Mouse (Mus musculus) lung, embryonic 15.5 days (tissue): ENCODE measurements at regions not wholly inside any gene's neighbourhood (a gene's known extent, or its start where the extent isn't known, plus 50 kb on each side); places are given as distances from the start of the nearest gene placed in this dataset.

Source experiments
- ATAC-seq: fragments of 200-750 bp; cut with Nextera tagmentation; 2 replicates; pipeline ENCODE4 v1.8.0; 2017; ENCODE audit warnings: moderate number of reproducible peaks, borderline replicate concordance; ENCODE audit not compliant: low FRiP score, low TSS enrichment; ENCODE audit errors: extremely low read depth
- H3K27ac ChIP-seq: fragments of 300-500 bp; sonication (generic); 2 replicates; pipeline ENCODE4 v1.5.1; 2015; ENCODE audit warnings: moderate library complexity, mild to moderate bottlenecking, inconsistent platforms
- H3K27me3 ChIP-seq: fragments of 300-500 bp; sonication (generic); 2 replicates; pipeline ENCODE4 v1.6.1; 2015; ENCODE audit warnings: inconsistent platforms
- H3K36me3 ChIP-seq: fragments of 300-500 bp; sonication (generic); 2 replicates; pipeline ENCODE4 v1.6.1; 2015; ENCODE audit warnings: inconsistent platforms
- H3K4me1 ChIP-seq: fragments of 300-500 bp; sonication (generic); 2 replicates; pipeline ENCODE4 v1.6.1; 2015; ENCODE audit warnings: inconsistent platforms
- H3K4me2 ChIP-seq: fragments of 300-500 bp; sonication (generic); 2 replicates; pipeline ENCODE4 v1.6.1; 2015; ENCODE audit warnings: inconsistent platforms, mild to moderate bottlenecking, moderate library complexity
- H3K4me3 ChIP-seq: fragments of 300-500 bp; sonication (generic); 2 replicates; pipeline ENCODE4 v1.5.1; 2015; ENCODE audit warnings: mild to moderate bottlenecking, inconsistent platforms
- H3K9ac ChIP-seq: fragments of 300-500 bp; sonication (generic); 2 replicates; pipeline ENCODE4 v1.6.1; 2015; ENCODE audit warnings: inconsistent platforms
- H3K9me3 ChIP-seq: fragments of 300-500 bp; sonication (generic); 2 replicates; pipeline ENCODE4 v1.6.1; 2016; ENCODE audit warnings: inconsistent platforms
- WGBS: fragments of 180-500 bp; shearing (Covaris S2); methylation state at CpG from one replicate; pipeline ENCODE4 v1.1.7; 2015; 5-methylcytosine and 5-hydroxymethylcytosine counted together

DNA sequence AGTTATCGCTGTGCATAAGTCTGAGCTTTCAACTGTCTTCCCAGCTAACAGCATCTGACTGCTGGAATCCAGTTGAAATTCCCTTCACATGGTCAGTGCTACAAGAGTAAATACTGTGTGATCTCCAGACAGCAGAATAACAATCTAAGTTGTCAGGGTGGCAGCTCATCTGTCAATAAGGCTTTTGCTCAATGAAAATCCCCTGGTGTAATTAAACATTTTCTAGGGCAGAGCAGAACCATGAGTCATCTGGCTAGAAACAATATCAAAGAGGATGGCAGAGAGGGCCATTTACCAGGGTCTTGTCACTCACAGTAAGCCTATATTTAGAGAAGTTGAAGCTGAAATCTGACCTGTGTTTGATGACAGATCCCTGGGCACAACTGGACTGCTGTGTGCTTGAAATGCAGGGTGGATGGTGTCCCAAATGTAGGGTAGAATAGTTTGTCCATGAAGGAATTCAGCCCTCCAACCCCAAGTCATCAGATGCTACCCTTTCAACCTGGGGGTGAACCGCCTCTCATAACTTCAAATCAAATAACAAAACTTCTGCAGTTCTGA, 675.8 kb upstream of the Acvr2a start:
- Histone ChIP-seq H3K4me3 (no peak overlapping the region), H3K27ac (no peak overlapping the region), H3K36me3 (no peaks in the 10 kb centered on the region), H3K9me3 (no peaks in the 10 kb centered on the region), H3K4me1 (no peaks in the 10 kb centered on the region), H3K9ac (no peak overlapping the region), H3K4me2 (no peak overlapping the region), H3K27me3 (no peaks in the 10 kb centered on the region)
- no peak for ATAC-seq
- WGBS = 79% methylated on average over 2 of the region's 2 CpGs

DNA sequence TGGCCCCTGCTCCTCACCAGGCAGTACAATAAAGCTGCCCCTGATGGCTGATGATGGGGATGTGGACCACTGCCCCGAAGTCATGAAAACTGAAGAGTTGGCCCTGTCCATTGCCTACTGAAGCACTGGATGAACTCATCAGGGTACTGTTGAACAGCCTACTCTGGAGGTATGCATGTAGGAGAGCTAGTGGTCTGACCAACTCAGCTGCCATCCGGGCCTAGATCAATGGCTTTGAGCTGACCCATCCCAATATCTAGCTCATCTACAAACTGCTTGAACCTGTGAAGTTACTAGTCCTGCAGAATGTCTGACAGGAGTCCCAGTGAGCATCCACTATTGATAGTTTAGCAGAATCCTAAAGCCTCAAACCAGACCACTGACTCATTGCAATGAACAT, 672.6 kb upstream of the Acvr2a start:
- Histone ChIP-seq H3K9ac (no peak overlapping the region), H3K36me3 (no peaks in the 10 kb centered on the region), H3K4me3 (no peak overlapping the region), H3K27me3 (no peaks in the 10 kb centered on the region), H3K4me2 (no peak overlapping the region), H3K27ac (no peak overlapping the region), H3K9me3 (no peaks in the 10 kb centered on the region), H3K4me1 (no peaks in the 10 kb centered on the region)
- no peak for ATAC-seq
- WGBS = 85% methylated on average over 2 of the region's 2 CpGs

DNA sequence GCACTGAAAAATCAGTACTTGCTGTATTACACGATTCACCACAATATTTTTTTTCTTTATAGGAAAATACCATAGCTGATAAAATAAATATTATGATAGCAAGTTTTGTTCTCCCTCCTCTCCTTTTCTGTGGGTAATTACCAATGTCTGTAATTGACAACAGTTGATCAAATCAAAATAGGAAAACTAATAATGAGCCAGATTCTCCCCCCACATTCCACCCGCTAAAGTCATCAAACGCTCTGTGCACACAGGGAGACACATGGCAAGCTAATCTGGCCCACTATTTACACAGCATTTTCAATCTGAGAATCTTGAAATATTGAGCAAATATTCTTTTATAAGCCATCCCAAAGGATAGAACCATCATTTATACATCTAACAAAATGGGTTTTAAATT, 659.2 kb upstream of the Acvr2a start:
- Histone ChIP-seq H3K27me3 (no peaks in the 10 kb centered on the region), H3K27ac (no peak overlapping the region), H3K36me3 (no peaks in the 10 kb centered on the region), H3K9me3 (no peaks in the 10 kb centered on the region), H3K4me2 (no peak overlapping the region), H3K4me1 (no peaks in the 10 kb centered on the region), H3K4me3 (no peak overlapping the region), H3K9ac (no peak overlapping the region)
- no peak for ATAC-seq
- 64% methylated on average over 3 of the region's 3 CpGs for WGBS

DNA sequence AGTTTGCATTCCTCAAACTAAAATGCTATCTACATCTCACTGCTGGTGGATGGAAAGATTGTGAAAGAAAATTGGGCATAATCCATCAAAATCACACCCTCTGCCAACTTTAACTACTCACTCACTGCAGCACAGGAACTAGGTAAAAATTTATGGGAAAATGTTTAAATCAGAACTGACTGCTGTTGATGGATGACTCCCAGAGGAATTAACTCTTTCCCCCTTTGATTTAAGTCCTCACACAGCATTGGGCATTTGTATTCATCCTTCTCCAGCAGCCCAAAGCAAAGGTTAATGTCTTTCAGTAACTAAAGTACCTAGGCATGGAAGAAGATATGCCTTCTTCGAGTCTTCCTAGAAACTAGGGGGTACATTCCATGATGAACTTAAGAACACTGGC, 641.3 kb upstream of the Acvr2a start:
- Histone ChIP-seq H3K4me3 (no peak overlapping the region), H3K9ac (no peak overlapping the region), H3K4me1 (no peaks in the 10 kb centered on the region), H3K27me3 (no peaks in the 10 kb centered on the region), H3K4me2 (no peak overlapping the region), H3K9me3 (no peaks in the 10 kb centered on the region), H3K27ac (no peak overlapping the region), H3K36me3 (no peaks in the 10 kb centered on the region)
- ATAC-seq = no peak
- 45% methylated on average over 1 of the region's 1 CpGs for WGBS

DNA sequence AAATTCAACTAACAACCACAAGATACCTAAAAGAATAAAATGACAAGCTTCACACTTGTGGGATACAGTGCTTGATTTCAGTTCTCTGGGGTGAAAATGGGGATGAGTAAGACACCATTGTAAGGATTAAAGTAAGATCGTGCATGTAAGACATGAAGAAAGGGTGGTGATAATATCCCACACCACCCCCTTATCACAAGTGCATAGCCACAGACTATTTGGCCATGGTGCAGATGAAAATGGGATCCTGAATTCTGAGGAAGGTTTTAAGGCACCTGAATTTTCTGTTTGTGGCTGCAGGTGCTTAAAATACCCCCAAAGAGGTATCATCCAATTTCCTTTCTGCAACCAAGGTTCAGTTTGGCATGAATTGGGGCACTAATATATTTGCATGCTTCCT, 627.7 kb upstream of the Acvr2a start:
- WGBS = 88% methylated on average over 1 of the region's 1 CpGs
- no peak for ATAC-seq
- H3K36me3 ChIP-seq = no peaks in the 10 kb centered on the region
- H3K4me2 ChIP-seq = no peak overlapping the region
- no peak overlapping the region for H3K27ac ChIP-seq
- H3K4me1 ChIP-seq = no peaks in the 10 kb centered on the region
- H3K27me3 ChIP-seq = no peaks in the 10 kb centered on the region
- H3K9me3 ChIP-seq = no peaks in the 10 kb centered on the region
- H3K9ac ChIP-seq = no peak overlapping the region
- no peak overlapping the region for H3K4me3 ChIP-seq

DNA sequence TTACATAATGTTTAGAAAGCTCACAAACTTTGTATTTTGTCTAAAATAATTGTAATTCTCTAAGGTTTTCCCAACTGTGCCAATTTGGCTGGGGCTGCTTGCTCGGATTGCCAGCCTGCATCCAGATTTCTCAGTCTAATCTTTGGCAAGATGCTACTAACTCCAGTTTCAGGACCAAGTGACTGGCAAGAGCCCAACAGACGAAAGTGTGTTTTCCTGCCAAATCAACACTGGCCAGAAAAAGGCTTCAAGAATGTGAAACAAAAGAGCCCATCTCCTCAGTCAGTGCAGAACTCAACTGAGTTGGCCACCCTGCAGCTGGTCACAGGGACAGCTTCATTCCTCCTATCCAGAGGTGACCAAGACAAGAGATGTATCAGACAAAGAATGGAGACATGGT, 627.3 kb upstream of the Acvr2a start:
- Histone ChIP-seq H3K9me3 (no peaks in the 10 kb centered on the region), H3K4me2 (no peak overlapping the region), H3K36me3 (no peaks in the 10 kb centered on the region), H3K27ac (no peak overlapping the region), H3K9ac (no peak overlapping the region), H3K4me3 (no peak overlapping the region), H3K4me1 (no peaks in the 10 kb centered on the region), H3K27me3 (no peaks in the 10 kb centered on the region)
- 37% methylated on average over 2 of the region's 2 CpGs for WGBS
- no peak for ATAC-seq

DNA sequence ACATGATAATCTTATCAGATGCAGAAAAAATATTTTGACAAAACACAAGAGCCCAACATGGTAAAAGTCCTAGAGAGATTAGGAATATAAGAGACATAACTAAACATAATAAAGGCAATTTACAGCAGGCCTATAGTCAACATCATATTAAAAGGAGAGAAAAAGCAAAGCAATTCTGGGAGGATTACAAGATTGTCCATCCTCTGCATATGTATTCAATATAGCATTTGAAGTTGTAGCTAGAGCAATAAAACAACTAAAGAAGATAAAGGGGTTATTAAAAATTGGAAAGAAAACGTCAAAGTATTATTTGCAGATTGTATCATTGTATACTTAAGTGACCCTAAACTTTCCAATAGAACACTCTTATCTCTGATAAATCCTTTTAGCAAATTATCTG, 602.1 kb upstream of the Acvr2a start:
- no peak overlapping the region for H3K4me3 ChIP-seq
- H3K36me3 ChIP-seq = no peaks in the 10 kb centered on the region
- no peak overlapping the region for H3K4me2 ChIP-seq
- no peak for ATAC-seq
- no peaks in the 10 kb centered on the region for H3K4me1 ChIP-seq
- no peaks in the 10 kb centered on the region for H3K27me3 ChIP-seq
- H3K9ac ChIP-seq = no peak overlapping the region
- 52% methylated on average over 1 of the region's 1 CpGs for WGBS
- no peaks in the 10 kb centered on the region for H3K9me3 ChIP-seq
- H3K27ac ChIP-seq = no peak overlapping the region

DNA sequence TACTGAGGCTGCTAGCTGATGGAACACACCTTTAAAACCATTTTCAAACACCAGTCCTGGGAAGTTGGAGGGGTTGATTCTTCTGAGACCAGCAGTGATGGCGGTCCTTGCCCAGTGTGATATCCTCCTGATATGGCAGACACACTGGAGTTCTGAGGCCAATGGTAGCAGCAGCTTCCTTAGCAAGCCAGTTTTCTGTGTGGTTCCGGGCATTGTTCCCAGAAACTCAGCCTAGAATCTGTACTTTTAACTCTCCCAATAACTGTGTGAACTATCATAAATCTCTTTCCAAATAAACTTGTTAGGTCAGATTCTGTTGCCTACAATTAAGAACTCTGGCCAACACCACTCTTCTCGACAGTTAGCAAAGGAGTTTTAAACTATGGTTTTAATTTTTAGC, 593.1 kb upstream of the Acvr2a start:
- Histone ChIP-seq H3K36me3 (no peaks in the 10 kb centered on the region), H3K9me3 (no peaks in the 10 kb centered on the region), H3K27me3 (no peaks in the 10 kb centered on the region), H3K27ac (no peak overlapping the region), H3K4me2 (no peak overlapping the region), H3K4me1 (no peaks in the 10 kb centered on the region), H3K9ac (no peak overlapping the region), H3K4me3 (no peak overlapping the region)
- no peak for ATAC-seq
- 67% methylated on average over 3 of the region's 3 CpGs for WGBS

DNA sequence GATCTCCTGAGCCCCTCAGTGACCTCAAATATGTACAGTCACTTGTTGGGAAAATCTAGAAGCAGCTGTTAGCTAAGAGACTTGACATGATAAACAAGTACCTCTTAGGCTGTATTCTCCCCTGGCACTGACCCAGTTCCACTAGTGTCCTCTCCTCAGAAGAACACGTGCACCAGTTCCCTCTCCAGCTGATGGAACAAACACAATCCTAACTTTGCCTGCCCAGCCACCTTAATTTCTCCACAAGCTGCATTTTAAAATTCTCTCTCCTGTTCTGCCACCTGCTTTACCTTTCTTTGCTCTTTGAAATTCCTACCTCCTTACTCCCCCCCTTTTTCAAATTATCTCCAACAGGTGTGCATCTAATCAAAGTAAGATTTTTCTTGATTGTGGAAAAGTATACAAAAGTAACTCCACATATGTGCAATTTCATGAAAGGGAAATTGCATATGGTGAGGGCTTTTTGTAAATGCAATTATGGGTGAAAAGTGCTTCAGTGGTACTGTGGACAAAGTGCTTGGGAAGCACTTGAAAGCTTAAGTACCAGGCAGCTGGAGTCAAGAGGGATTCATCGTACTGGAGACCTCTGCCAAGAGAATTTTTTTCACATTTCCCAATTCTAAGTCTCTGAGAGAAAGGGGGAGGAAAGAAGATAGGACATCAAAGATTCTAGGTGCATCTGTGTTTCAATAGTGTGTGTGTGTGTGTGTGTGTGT, 590.7 kb upstream of the Acvr2a start:
- WGBS = 42% methylated on average over 2 of the region's 2 CpGs
- ATAC-seq = peak; percentile 79; the same call in 1 of the 2 replicates
- no peaks in the 10 kb centered on the region for H3K9me3 ChIP-seq
- no peak overlapping the region for H3K9ac ChIP-seq
- no peaks in the 10 kb centered on the region for H3K36me3 ChIP-seq
- no peak overlapping the region for H3K4me3 ChIP-seq
- no peak overlapping the region for H3K27ac ChIP-seq
- no peaks in the 10 kb centered on the region for H3K27me3 ChIP-seq
- no peaks in the 10 kb centered on the region for H3K4me1 ChIP-seq
- H3K4me2 ChIP-seq = no peak overlapping the region

DNA sequence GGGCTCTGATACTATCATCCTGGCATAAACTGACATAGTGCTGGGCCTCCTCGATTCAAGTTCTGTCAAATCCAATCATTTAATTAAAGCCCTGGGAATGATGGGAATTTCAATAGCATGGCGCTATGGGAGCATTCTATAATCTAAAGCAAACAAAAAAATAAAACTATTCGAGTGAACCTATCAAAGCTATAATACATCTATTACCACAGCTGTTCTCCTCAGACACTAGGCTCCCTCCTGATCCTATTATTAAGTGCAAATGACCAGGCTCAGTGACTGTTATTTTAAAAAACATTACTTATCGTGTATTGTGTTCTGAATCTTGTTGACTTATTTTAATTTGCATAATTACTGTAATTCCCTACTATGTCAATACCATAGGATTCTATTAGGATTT, 563.7 kb upstream of the Acvr2a start:
- Histone ChIP-seq H3K9ac (no peak overlapping the region), H3K27me3 (no peaks in the 10 kb centered on the region), H3K4me3 (no peak overlapping the region), H3K4me2 (no peak overlapping the region), H3K9me3 (no peaks in the 10 kb centered on the region), H3K27ac (no peak overlapping the region), H3K4me1 (no peaks in the 10 kb centered on the region), H3K36me3 (no peaks in the 10 kb centered on the region)
- 78% methylated on average over 4 of the region's 4 CpGs for WGBS
- ATAC-seq = no peak

DNA sequence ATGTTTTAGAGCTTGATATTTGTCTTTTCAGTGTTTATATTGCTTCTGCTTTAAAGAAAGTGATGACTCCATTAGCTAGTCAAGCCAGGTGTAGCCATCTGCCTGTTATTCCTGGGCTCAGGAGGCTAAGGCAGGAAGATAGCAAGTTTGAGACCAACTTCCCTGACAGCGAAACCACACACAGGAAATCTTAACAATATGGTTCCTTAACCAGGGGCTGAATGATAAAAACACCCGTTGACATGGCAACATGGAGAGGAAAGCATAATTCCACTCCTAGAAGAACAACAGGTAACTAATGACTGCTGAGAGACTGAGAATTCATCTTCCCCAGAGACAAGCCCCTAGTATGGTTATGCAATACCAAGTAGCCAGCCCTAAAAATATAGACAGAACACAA, 553.6 kb upstream of the Acvr2a start:
- Histone ChIP-seq H3K9me3 (no peaks in the 10 kb centered on the region), H3K27me3 (no peaks in the 10 kb centered on the region), H3K4me2 (no peak overlapping the region), H3K4me3 (no peak overlapping the region), H3K27ac (no peak overlapping the region), H3K9ac (no peak overlapping the region), H3K36me3 (no peaks in the 10 kb centered on the region), H3K4me1 (no peaks in the 10 kb centered on the region)
- no peak for ATAC-seq
- 55% methylated on average over 2 of the region's 2 CpGs for whole genome bisulfite sequencing
